Mouse (Mus musculus): ENCODE measurements around the gene Zswim7.

DNA sequence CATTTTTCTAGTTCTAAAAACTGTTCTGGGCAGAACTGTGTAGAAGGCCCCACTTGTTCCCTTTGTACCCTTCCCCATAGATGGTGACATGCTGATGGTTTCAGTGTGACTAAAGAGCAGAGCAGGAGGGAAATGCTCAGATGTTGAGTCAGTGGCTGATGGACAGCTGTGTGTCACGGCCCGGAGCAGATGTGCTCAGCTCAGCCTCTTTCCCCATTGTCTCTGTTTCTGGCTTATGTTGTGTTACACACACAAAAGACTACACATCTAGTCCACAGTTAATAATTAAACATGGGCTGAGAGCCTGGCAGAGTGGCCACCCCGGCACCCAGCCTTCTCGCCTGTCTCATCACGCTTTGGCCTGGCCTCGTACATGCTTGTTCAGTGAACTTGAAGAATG, 63.4 kb downstream of the Zswim7 start:
- TF ChIP-seq POLR2A (IDR thresholded peaks at IDR 0.05; ENCODE audit: borderline replicate concordance, control insufficient read depth, low read depth, low read length) (no peak), CTCF (IDR thresholded peaks at IDR 0.05; ENCODE audit: control insufficient read depth, insufficient read depth, low read length) (no peak)
